Mouse (Mus musculus) lung, adult 2 months (tissue): ENCODE results near the gene Mcrip1.

Source experiments
- CTCF ChIP-seq: fragments of 200-500 bp; IDR thresholded peaks from 2 replicates; pipeline ENCODE4 v1.5.1; 2011; ENCODE audit warnings: mild to moderate bottlenecking, low read length, control low read depth; ENCODE audit not compliant: insufficient read depth
- POLR2A ChIP-seq: fragments of 200-500 bp; IDR thresholded peaks from 2 replicates; pipeline ENCODE4 v1.6.1; 2011; ENCODE audit warnings: low read depth, mild to moderate bottlenecking, control low read depth, low read length, borderline replicate concordance; ENCODE audit errors: extremely low read depth

DNA sequence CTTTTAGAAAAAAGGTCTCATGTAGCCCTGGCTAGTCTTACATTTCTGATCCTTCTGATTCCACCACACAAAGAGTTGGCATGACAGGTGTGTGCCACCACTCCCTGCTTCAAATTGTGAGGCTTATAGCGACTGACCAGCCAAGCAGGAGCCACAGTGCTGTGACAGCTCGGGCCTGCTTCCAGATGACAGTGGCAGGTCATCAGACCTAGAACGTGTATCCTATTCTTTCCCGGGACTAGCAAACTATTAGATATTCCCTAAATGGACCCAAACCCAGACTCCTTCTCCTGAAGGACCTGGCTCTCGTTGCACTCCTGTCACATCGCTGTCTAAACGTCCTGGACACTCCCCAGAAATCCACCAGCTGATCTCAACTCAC lies 750 bp downstream of the Mcrip1 start:
- no peak for TF ChIP-seq POLR2A
- TF ChIP-seq CTCF, result no peak
